Mouse (Mus musculus) gastrocnemius, postnatal 10 days (tissue): ENCODE results near the gene Ift122. TPM values are rescaled to one million over a fixed set of nuclear protein-coding genes. Genes with fewer than 3 reads are reported as not detected.
"Not testable (repeated sequence)": the region's sequence is repeated elsewhere in the genome, so short reads cannot be mapped to it uniquely, and the experiment has no call there.

Experiments used
- DNase-seq: peaks from one replicate; pipeline ENCODE4 v3.0.0; 2021; ENCODE audit warnings: mixed read lengths
- long read RNA-seq, 2 experiments: library from polyadenylated mRNA; stranded (forward); transcript quantifications; one replicate each; pipeline ENCODE4 v2.0.0; 2021
- total RNA-seq, 2 experiments: library from RNA; stranded (reverse); gene quantifications; 2 replicates each; pipeline ENCODE4 v1.2.3; 2021

Ift122 gene
- 10 to 100 TPM; 19.3 to 21.9 TPM for total RNA-seq
- long read RNA-seq, experiment 1, full-length matches to known transcripts, result 13 of 49 reads
- long read RNA-seq, experiment 1, partial matches to known transcripts, result 29 of 49 reads
- long read RNA-seq, experiment 1, other reads (novel, unspliced or antisense), result 7 of 49 reads
- long read RNA-seq, experiment 2, full-length matches to known transcripts, result 6 of 63 reads
- long read RNA-seq, experiment 2, partial matches to known transcripts, result 56 of 63 reads
- long read RNA-seq, experiment 2, other reads (novel, unspliced or antisense), result 1 of 63 reads

- DNase-seq, result peak; percentile 93
These were observed at the start of gene Ift122, which contains the start of gene Mbd4 for GRCm38 (mm10) chr6:115853091-115853813. Ift122 (plus strand) TSS chr6:115853470. Mbd4 (minus strand) TSS chr6:115853371.

DNA sequence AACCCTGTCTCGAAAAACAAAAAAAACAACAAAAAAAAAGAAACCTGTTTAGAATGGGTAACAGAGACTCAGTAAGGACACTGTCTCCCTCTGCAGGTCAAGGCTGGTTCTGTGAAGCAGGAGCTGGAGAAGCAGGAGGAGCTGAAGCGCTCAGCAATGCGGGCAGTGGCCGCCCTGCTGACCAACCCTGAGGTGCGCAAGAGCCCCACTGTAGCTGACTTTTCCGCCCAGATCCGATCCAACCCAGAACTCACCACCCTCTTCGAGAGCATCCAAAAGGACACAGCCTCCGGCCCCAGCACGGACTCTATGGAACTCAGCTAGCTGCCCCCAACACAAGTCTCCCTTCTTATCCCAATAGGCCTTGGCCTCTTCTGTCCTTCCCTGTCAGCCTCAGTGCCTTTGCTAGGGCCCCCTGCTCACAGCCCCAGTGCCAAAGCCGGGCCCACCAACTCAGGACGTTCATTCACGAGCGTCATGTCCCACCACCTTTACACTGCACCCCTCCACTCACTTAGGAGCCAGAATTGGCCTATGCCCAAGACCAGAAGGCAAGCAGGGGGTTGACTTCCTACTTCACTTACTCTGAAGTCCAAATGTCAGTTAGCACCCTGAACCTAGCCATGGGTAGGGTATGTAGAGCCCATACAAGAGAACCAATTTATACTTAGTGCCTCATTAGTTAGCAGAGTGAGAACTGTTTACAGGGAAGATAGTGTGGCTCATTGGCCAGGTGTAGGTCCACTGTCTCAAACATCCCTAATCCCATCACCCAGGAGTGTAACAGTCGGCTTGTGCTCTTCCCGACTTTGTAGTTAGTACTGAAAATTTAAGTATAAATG lies 49.5 kb upstream of the Ift122 start:
- peak; percentile 76 for DNase-seq

DNA sequence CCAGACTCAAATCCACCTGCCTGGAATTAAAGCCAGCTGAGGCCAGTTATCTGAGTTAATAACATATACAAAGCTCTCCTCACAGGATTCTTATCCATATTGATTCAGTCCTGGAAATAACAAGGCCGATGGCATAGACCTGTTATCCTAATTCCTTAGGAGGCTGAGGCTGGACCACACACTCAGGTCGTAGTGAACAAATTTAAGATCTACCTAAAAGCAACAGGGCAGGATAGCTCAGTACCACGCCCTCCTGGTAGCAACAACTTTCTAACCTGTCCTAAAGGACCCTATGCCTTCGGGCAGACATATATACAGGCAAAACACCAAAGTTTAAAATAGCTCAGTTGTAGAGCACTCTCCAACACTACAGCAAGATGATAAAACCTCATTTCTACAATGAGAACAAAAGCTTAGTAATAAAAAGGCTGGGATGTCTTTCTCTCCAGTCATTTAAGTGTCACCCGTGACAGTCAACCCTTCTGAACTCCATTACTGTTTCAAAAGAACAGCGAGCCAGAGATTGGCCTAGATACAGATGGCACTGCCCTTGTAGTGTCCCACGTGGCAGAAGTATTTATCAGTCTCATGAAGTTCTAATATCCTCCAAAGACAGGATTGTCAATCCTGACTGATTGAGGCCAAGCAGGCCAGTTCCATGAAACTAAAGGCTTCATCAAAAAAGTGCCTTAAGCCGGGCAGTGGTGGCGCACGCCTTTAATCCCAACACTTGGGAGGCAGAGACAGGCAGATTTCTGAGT lies 48.7 kb upstream of the Ift122 start:
- DNase-seq, result no peak

DNA sequence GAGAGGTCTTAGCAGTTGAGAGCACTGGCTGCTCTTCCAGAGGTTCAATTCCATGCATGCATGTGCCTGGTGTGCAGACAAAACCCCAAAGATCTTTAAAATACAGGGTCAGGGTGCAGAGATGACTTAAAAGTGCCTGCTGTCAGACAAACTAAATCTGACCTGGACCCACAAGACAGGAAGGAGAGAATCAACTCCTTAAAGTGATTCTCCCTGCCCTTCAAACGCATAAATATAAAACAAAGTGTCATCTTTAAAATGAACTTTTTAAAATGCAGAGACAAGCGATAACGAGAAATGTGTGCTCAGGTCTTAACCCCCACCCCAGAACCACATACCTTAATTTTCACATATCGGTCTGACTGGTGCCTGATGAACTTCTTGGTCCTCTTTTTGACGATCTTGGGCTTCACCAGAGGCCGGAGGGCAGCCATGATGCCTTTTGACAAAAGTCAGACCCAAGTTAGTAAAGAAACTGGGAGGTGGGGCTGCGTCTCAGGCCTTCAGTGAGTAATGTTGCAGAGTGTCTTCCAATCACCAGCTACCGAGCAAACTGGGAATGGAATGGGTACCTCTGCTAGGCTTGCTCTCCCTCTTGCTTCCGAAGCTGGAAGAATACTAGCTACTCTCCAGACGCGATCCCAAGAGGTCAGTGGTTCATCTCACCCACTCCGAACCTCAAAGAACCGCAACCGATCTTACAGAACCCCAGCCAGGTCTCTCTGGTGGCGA lies 45.6 kb upstream of the Ift122 start:
- DNase-seq, result no peak

DNA sequence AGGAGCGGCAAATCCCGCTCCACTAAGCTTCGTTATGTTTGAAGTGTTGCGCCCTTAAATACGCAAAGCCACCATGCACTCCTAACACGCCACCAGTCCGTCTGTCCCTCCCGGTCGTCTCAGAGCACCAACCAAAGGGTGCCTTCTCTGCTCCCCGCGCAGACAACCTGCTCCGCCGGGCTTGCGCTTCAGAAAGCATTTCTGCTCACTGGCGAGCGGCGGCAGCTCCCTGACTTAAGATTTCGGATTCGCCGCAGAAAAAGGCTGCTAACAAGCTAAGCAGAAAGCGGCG lies 45.1 kb upstream of the Ift122 start:
- no peak for DNase-seq

DNA sequence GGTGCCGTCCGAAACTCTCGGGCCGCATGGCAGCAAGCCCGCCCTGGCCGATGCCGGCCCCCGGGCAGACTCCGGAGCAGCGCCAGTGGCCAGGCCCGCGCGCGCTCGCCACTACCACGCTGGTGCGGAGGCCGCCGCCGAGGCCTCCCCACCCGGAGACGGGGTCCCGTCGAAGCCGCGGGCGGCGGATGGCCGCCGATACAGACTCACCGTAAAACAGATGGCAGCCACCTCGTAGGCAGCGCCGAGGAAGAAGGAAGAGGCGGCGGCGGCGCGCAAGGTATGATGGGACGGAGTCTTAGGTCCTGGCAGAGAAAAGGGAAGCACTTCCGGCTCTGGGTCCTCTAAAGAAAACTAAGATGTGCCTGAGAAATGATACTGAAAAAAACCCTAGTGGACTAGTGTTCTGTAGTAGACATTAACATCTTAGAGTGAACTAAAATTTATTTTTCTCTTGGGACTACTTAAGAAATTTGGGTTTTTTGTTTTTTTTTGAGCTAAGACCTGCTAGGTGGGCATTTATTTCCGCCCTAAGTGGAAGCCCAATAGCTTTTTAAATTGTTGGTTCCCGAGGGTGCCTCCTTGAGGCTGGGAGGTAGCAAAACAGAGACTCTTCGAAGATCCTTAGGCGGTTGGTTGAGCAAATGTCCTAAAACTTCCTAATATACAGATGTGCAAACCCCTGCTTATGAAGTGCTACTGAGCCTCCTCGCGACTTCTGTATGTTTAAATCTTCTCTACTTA lies 44.6 kb upstream of the Ift122 start, which contains the start of gene Rpl32:
Rpl32 (minus strand) TSS at position 260 of the 744 bp plus-strand sequence.
- DNase-seq, result peak; percentile 81

- no peak for DNase-seq
These were observed 41.7 kb upstream of the Ift122 start for GRCm38 (mm10) chr6:115811606-115812005.

GRCm38 (mm10) chr6:115814104-115814503 lies 39.2 kb upstream of the Ift122 start:
- peak; percentile 54 for DNase-seq

DNA sequence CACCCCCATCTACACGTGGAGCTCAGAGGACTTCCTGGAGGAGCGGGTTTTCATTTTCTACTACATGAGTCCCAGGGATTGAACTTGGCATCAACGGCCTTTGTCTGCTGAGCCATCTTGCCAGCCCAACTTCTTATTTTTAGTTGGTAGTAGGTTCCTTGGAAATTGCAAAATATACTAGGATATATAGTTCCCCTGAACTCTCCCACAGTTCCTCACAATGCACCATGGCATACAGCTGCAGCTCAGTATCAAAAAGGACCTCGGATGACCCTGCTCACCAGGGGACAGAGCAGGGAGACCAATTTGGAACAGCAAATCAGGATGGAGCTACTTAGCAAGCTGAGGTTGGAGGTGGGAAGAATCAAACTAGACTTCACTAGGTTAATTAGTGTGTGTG lies 38.2 kb upstream of the Ift122 start:
- no peak for DNase-seq

GRCm38 (mm10) chr6:115818129-115818528 lies 35.1 kb upstream of the Ift122 start:
- no peak for DNase-seq

DNA sequence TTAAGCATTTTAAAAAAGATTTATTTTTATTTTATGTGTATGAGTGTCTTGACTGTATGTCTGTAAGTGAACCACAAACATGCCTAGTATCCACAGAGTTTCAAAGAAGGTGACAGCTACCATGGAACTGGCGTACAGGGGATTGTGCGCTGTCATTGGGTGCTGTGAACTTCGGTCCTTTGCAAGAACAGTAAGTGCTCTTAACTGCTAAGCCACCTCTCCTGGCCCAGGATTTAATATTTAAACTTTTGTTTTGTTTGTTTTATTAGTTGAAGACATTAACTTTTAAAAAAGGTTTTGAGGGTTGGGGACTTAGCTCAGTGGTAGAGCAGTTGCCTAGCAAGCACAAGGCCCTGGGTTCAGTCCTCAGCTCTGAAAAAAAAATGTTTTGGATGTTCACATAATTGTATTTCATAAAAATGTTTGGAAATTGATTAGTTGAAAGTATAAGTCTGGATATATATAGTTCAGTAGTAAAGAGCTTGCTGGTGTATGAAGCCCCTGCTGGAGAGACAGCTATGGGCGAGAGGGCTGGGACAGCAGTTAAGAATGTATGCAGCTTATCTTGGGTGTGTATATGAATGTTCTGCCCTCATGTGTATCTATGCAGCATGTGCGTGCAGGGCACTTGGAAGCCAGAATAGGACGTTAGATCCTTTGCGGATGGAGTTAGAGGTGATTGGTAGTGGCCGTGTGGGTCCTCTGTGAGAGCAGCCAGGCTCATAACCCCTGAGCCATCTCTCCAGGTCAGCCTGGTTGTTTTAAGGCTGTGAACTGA lies 31.9 kb upstream of the Ift122 start:
- no peak for DNase-seq

DNA sequence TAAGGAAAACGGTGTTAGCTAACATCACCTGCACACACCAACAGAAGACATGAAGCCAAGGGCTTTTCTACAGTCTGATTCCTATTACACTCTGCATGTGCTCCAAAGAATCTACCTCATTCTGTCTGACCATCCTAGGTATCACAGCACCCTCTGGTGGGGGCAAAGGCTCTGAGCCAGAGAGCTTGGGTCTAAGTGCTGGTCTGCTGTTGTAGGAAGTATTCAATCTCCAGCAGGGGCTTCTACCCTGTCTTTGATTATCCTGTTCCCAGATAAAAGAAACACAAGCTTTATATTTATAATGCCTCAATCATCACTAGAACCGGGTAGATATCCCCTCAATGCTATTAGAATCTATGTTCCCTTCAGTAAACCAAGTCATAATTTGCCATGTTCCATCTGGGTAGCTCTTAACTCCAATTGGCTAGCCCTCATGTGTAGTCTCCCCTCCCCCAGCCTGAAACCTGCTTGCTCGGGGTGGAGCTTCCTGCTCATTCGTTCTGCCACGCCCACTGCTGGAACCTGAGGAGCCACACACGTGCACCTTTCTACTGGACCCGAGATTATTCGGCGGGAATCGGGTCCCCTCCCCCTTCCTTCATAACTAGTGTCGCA lies 29.3 kb upstream of the Ift122 start:
- not testable (repeated sequence) for DNase-seq

- DNase-seq, result no peak
These were observed 22.3 kb upstream of the Ift122 start for GRCm38 (mm10) chr6:115830779-115831601.

DNA sequence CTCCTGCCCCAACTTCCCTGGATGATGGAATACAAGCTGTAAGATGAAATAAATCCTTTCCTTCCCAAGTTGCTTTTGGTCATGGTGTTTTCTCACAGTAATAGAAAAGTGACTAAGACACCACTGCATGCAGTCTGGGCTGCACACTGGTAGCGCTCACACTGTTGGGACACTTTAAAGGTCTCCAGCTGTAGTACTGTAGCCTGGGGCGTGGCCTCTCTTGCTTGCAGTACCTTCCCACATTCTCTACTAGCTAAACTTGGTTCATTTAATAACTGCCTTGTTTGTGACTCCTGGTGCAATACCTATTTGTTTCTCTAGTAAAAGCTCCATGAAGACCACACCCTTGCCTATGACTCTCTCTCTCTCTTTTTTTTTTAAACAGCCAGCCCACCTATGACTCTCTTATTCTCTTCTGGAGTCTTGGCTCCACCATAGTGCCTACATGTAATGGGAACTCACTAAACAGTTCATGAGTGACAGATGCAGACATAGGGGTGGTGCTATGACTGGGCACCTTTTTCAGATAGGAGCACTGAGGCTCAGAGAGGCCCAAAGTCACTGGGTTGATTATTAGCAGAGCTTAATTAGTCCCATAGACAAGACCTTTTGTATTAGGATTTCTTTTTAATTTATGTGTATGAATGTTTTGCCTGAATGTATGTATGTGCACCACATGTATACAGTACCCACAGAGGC lies 21.0 kb upstream of the Ift122 start:
- DNase-seq, result no peak

GRCm38 (mm10) chr6:115833861-115834260 lies 19.4 kb upstream of the Ift122 start:
- DNase-seq, result no peak

GRCm38 (mm10) chr6:115838161-115838597 lies 15.1 kb upstream of the Ift122 start, which contains the start of gene Efcab12:
Efcab12 (minus strand) TSS chr6:115838412.
- DNase-seq, result peak; percentile 32

DNA sequence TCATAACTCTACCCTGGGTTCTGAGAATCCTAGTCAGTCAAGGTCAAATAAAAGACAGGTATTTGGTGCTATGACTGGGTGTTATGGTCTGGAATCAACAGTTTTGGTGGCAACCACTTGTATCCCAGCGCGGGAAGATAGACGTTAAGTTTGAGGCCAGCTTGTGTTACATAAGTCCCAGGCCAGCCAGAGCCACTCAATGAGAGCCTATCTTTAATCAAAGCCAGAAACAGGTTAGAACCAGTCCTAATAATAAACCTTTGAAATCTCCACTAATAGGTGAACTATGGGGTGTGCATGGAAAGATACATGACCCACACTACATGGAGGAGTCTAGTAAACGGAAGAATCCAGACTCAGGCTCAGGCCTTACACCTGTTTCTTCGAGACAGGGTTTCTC lies 14.5 kb upstream of the Ift122 start:
- DNase-seq, result no peak

- no peak for DNase-seq
These were observed 8.3 kb upstream of the Ift122 start for GRCm38 (mm10) chr6:115845006-115845405.
